Mouse (Mus musculus): ENCODE results near the gene Zmynd19. TPM values are rescaled to one million over a fixed set of nuclear protein-coding genes. Genes with fewer than 3 reads are reported as not detected.

Gene Zmynd19
- polyA plus RNA-seq, 3 experiments from 2014 or later: 0.87 to 2.7 (median 1.2) TPM

Other genes with a start within 250 kb of the Zmynd19 start
- under 1 TPM in 1 of 3 experiments, not detected in 2; 0.24 TPM for gene Cacna1b, start 186.6 kb upstream of the Zmynd19 start, polyA plus RNA-seq (2017; shearing (Covaris generic))
- gene Ehmt1, start 30.2 kb upstream of the Zmynd19 start, polyA plus RNA-seq (2017; shearing (Covaris generic)): 10 to 100 TPM; 35.8 to 65.7 (median 56.6) TPM
- gene Arrdc1, start 14.5 kb upstream of the Zmynd19 start, polyA plus RNA-seq (2017; shearing (Covaris generic)): 100 to 1,000 TPM; 168 to 273 (median 211) TPM
- gene Dph7, start 12.6 kb downstream of the Zmynd19 start, polyA plus RNA-seq (2017; shearing (Covaris generic)): 10 to 100 TPM; 21.5 to 42.4 (median 41.8) TPM
- gene Mrpl41, start 25.3 kb downstream of the Zmynd19 start, polyA plus RNA-seq (2017; shearing (Covaris generic)): 100 to 1,000 TPM in 2 of 3 experiments, 10 to 100 TPM in 1; 98.7 to 106 (median 103) TPM
- 10 to 100 TPM; 50.7 to 80.7 (median 77.0) TPM for gene Pnpla7, start 26.2 kb downstream of the Zmynd19 start, polyA plus RNA-seq (2017; shearing (Covaris generic))
- 10 to 100 TPM; 11.3 to 20.4 (median 11.4) TPM for gene Nsmf, start 104.6 kb downstream of the Zmynd19 start, polyA plus RNA-seq (2017; shearing (Covaris generic))
- under 1 TPM in 1 of 3 experiments, not detected in 2; 0.90 TPM for gene Entpd8, start 130.5 kb downstream of the Zmynd19 start, polyA plus RNA-seq (2017; shearing (Covaris generic))
- 1 to 10 TPM in 2 of 3 experiments, under 1 TPM in 1; 0.68 to 4.2 (median 4.2) TPM for gene Noxa1, start 145.4 kb downstream of the Zmynd19 start, polyA plus RNA-seq (2017; shearing (Covaris generic))
- gene Nrarp, start 231.0 kb downstream of the Zmynd19 start, polyA plus RNA-seq (2017; shearing (Covaris generic)): 1 to 10 TPM in 1 of 3 experiments, under 1 TPM in 2; 0.54 to 1.2 (median 0.59) TPM
- gene Tor4a, start 247.1 kb downstream of the Zmynd19 start, polyA plus RNA-seq (2017; shearing (Covaris generic)): 10 to 100 TPM; 55.3 to 73.9 (median 67.2) TPM